Mouse (Mus musculus) lung, embryonic 14.5 days (tissue): ENCODE measurements around the gene Zfand2a. TPM values are rescaled to one million over a fixed set of nuclear protein-coding genes. Genes with fewer than 3 reads are reported as not detected.
A peak's percentile ranks its signal among the peaks of the same experiment; 100 is the strongest.

Experiments used
- ATAC-seq: fragments of 200-750 bp; cut with Nextera tagmentation; 2 replicates; pipeline ENCODE4 v1.8.0; 2017; ENCODE audit warnings: mild to moderate bottlenecking, moderate TSS enrichment, moderate library complexity; ENCODE audit not compliant: insufficient read depth
- DNase-seq: peaks from one replicate; pipeline ENCODE4 v3.0.0-alpha.2; 2015
- H3K27ac ChIP-seq: fragments of 300-500 bp; sonication (generic); 2 replicates; pipeline ENCODE4 v1.5.1; 2014; ENCODE audit warnings: low read depth, mild to moderate bottlenecking, moderate library complexity
- H3K27me3 ChIP-seq: fragments of 300-500 bp; sonication (generic); 2 replicates; pipeline ENCODE4 v1.6.1; 2014; ENCODE audit warnings: low read length, control low read depth; ENCODE audit not compliant: insufficient read depth
- H3K36me3 ChIP-seq: fragments of 300-500 bp; sonication (generic); 2 replicates; pipeline ENCODE4 v1.6.1; 2014; ENCODE audit warnings: control low read depth; ENCODE audit not compliant: insufficient read depth
- H3K4me1 ChIP-seq: fragments of 300-500 bp; sonication (generic); 2 replicates; pipeline ENCODE4 v1.6.1; 2014; ENCODE audit warnings: antibody characterized with exemption, control low read depth; ENCODE audit not compliant: insufficient read depth
- H3K4me2 ChIP-seq: fragments of 300-500 bp; sonication (generic); 2 replicates; pipeline ENCODE4 v1.6.1; 2014; ENCODE audit warnings: mild to moderate bottlenecking
- H3K4me3 ChIP-seq: fragments of 300-500 bp; sonication (generic); 2 replicates; pipeline ENCODE4 v1.5.1; 2014; ENCODE audit warnings: low read depth, low read length
- H3K9ac ChIP-seq: fragments of 300-500 bp; sonication (generic); 2 replicates; pipeline ENCODE4 v1.6.1; 2014
- H3K9me3 ChIP-seq: fragments of 300-500 bp; sonication (generic); 2 replicates; pipeline ENCODE4 v1.6.1; 2016; ENCODE audit warnings: low read depth, low read length, control low read depth
- CTCF ChIP-seq: IDR thresholded peaks from 2 replicates; pipeline ENCODE4 v1.5.1; 2016; ENCODE audit warnings: antibody characterized with exemption, low read depth
- WGBS: fragments of 180-500 bp; shearing (Covaris S2); extraction: QIAGEN DNeasy Blood & Tissue Kit; methylation state at CpG from one replicate; pipeline ENCODE4 v1.1.7; 2014; 5-methylcytosine and 5-hydroxymethylcytosine counted together
- polyA plus RNA-seq: library from polyadenylated mRNA; unstranded; fragments of >200 nt; fragmentation: Nextera tagmentation; extraction: Ambion mirVana; gene quantifications from 2 replicates; pipeline ENCODE4 v1.2.1, GENCODE M21; 2014

Zfand2a gene
- polyA plus RNA-seq, 1 experiment from 2014 or later = 5.3 TPM

GRCm38 (mm10) chr5:139493690-139494089 lies 9.3 kb upstream of the Zfand2a start:
- Histone ChIP-seq H3K9ac (no peak overlapping the region), H3K36me3 (no peaks in the 10 kb centered on the region), H3K27ac (no peak overlapping the region), H3K9me3 (no peaks in the 10 kb centered on the region), H3K4me3 (no peak overlapping the region), H3K4me2 (no peak overlapping the region), H3K4me1 (no peaks in the 10 kb centered on the region), H3K27me3 (peaks cover 16% of the 10 kb centered on the region; the same call in 1 of the 2 replicates)
- no peak for DNase-seq
- no peak for ATAC-seq
- 63% methylated on average over 5 of the region's 5 CpGs for WGBS
- TF ChIP-seq CTCF = no peak

GRCm38 (mm10) chr5:139491348-139491747 lies 7.0 kb upstream of the Zfand2a start:
- Histone ChIP-seq H3K27me3 (peaks cover 16% of the 10 kb centered on the region; the same call in 1 of the 2 replicates), H3K4me3 (no peak overlapping the region), H3K27ac (no peak overlapping the region), H3K9ac (no peak overlapping the region), H3K9me3 (no peaks in the 10 kb centered on the region; the same call in 1 of the 2 replicates), H3K4me1 (no peaks in the 10 kb centered on the region), H3K4me2 (no peak overlapping the region), H3K36me3 (no peaks in the 10 kb centered on the region)
- 57% methylated on average over 8 of the region's 8 CpGs for WGBS
- TF ChIP-seq CTCF = no peak
- no peak for ATAC-seq
- no peak for DNase-seq

- DNase-seq = no peak
- no peak for TF ChIP-seq CTCF
- WGBS = 74% methylated on average over 11 of the region's 11 CpGs
- no peaks in the 10 kb centered on the region; the same call in 1 of the 2 replicates for H3K9me3 ChIP-seq
- no peak overlapping the region for H3K27ac ChIP-seq
- no peak overlapping the region for H3K9ac ChIP-seq
- no peak for ATAC-seq
- H3K4me1 ChIP-seq = no peaks in the 10 kb centered on the region
- no peak overlapping the region for H3K4me3 ChIP-seq
- H3K27me3 ChIP-seq = peaks cover 8% of the 10 kb centered on the region; the same call in 1 of the 2 replicates
- H3K4me2 ChIP-seq = no peak overlapping the region
- H3K36me3 ChIP-seq = no peaks in the 10 kb centered on the region
Measured at GRCm38 (mm10) chr5:139490131-139490530, 5.8 kb upstream of the Zfand2a start.

- no peak for ATAC-seq
- 48% methylated on average over 14 of the region's 14 CpGs for WGBS
- peaks cover 41% of the 10 kb centered on the region for H3K36me3 ChIP-seq
Measured at GRCm38 (mm10) chr5:139483171-139483848, 1.0 kb downstream of the Zfand2a start.

GRCm38 (mm10) chr5:139480406-139480805 lies 3.9 kb downstream of the Zfand2a start:
- peaks cover 68% of the 10 kb centered on the region for H3K36me3 ChIP-seq
- no peak for ATAC-seq
- no peak overlapping the region for H3K27ac ChIP-seq
- H3K4me1 ChIP-seq = peaks cover 4% of the 10 kb centered on the region; the same call in 1 of the 2 replicates
- H3K27me3 ChIP-seq = no peaks in the 10 kb centered on the region
- no peak overlapping the region for H3K9ac ChIP-seq
- 86% methylated on average over 10 of the region's 10 CpGs for WGBS
- H3K9me3 ChIP-seq = no peaks in the 10 kb centered on the region
- H3K4me3 ChIP-seq = no peak overlapping the region
- DNase-seq = no peak
- TF ChIP-seq CTCF = no peak
- no peak overlapping the region for H3K4me2 ChIP-seq

More at GRCm38 (mm10) chr5:139483171-139483848, 1.0 kb downstream of the Zfand2a start:
- peak overlapping the region; percentile 73 for H3K4me2 ChIP-seq
- no peaks in the 10 kb centered on the region; the same call in 1 of the 2 replicates for H3K9me3 ChIP-seq
- TF ChIP-seq CTCF = no peak
- DNase-seq = no peak
- peak overlapping the region; percentile 84 for H3K9ac ChIP-seq
- H3K27me3 ChIP-seq = no peaks in the 10 kb centered on the region
- H3K4me1 ChIP-seq = peaks cover 4% of the 10 kb centered on the region; the same call in 1 of the 2 replicates
- no peak overlapping the region for H3K27ac ChIP-seq
- H3K4me3 ChIP-seq = peak overlapping the region; percentile 90

- Histone ChIP-seq H3K4me3 (no peak overlapping the region), H3K4me1 (peaks cover 4% of the 10 kb centered on the region; the same call in 1 of the 2 replicates), H3K9me3 (no peaks in the 10 kb centered on the region), H3K36me3 (peaks cover 81% of the 10 kb centered on the region), H3K27me3 (no peaks in the 10 kb centered on the region), H3K27ac (no peak overlapping the region), H3K9ac (no peak overlapping the region), H3K4me2 (no peak overlapping the region)
- DNase-seq (no peak), ATAC-seq (no peak)
- WGBS = 88% methylated on average over 8 of the region's 8 CpGs
- no peak for TF ChIP-seq CTCF
Measured at GRCm38 (mm10) chr5:139479088-139479487, 5.3 kb downstream of the Zfand2a start.

- Histone ChIP-seq H3K4me3 (no peak overlapping the region), H3K4me2 (no peak overlapping the region), H3K9me3 (no peaks in the 10 kb centered on the region), H3K27ac (no peak overlapping the region), H3K4me1 (no peaks in the 10 kb centered on the region), H3K27me3 (no peaks in the 10 kb centered on the region), H3K36me3 (peaks cover 89% of the 10 kb centered on the region), H3K9ac (no peak overlapping the region)
- DNase-seq = no peak
- no peak for TF ChIP-seq CTCF
- no peak for ATAC-seq
- WGBS = 90% methylated on average over 9 of the region's 9 CpGs
Measured at GRCm38 (mm10) chr5:139474741-139475140, 9.6 kb downstream of the Zfand2a start.
